Mouse (Mus musculus): Measurements from ENCODE around the gene Zfp952. TPM values are rescaled to one million over a fixed set of nuclear protein-coding genes. Genes with fewer than 3 reads are reported as not detected.
"Not testable (repeated sequence)": the region's sequence is repeated elsewhere in the genome, so short reads cannot be mapped to it uniquely, and the experiment has no call there.

Zfp952 gene
- total RNA-seq (2015; ENCODE audit: low replicate concordance), result 2.5 TPM in 1 of 2 replicates, not detected in the other
- total RNA-seq (2017; ENCODE audit: low replicate concordance), result 1.7 and 3.8 TPM in 2 replicates

- ATAC-seq (replicated peaks; ENCODE audit: low FRiP score, poor library complexity, severe bottlenecking), result peak; percentile 100
These were observed at the start of gene Zfp952 for GRCm38 (mm10) chr17:32992699-32993474. Zfp952 (plus strand) TSS chr17:32993129.

- no peak for ATAC-seq (replicated peaks; ENCODE audit: low FRiP score, poor library complexity, severe bottlenecking)
These were observed 49.3 kb upstream of the Zfp952 start for GRCm38 (mm10) chr17:32943661-32944060.

- ATAC-seq (replicated peaks; ENCODE audit: low FRiP score, poor library complexity, severe bottlenecking), result no peak
These were observed 48.4 kb upstream of the Zfp952 start for GRCm38 (mm10) chr17:32944402-32945035.

GRCm38 (mm10) chr17:32946716-32947115 is 46.2 kb upstream of the Zfp952 start:
- peak; percentile 61 for ATAC-seq (replicated peaks; ENCODE audit: low FRiP score, poor library complexity, severe bottlenecking)

GRCm38 (mm10) chr17:32947215-32947914 is 45.6 kb upstream of the Zfp952 start, which contains the start of gene Cyp4f13:
Cyp4f13 (minus strand) TSS chr17:32947402.
- ATAC-seq (replicated peaks; ENCODE audit: low FRiP score, poor library complexity, severe bottlenecking), result peak; percentile 90

- ATAC-seq (replicated peaks; ENCODE audit: low FRiP score, poor library complexity, severe bottlenecking), result no peak
These were observed 42.8 kb upstream of the Zfp952 start for GRCm38 (mm10) chr17:32950136-32950535.

GRCm38 (mm10) chr17:32951006-32951405 is 41.9 kb upstream of the Zfp952 start:
- no peak for ATAC-seq (replicated peaks; ENCODE audit: low FRiP score, poor library complexity, severe bottlenecking)

GRCm38 (mm10) chr17:32951441-32951840 is 41.5 kb upstream of the Zfp952 start:
- ATAC-seq (replicated peaks; ENCODE audit: low FRiP score, poor library complexity, severe bottlenecking), result 0 out of 2 replicates have a peak, but pooled peaks have one; percentile 50

- no peak; the same call in 1 of the 2 replicates for ATAC-seq (replicated peaks; ENCODE audit: low FRiP score, poor library complexity, severe bottlenecking)
These were observed 27.7 kb upstream of the Zfp952 start for GRCm38 (mm10) chr17:32965253-32965622.

GRCm38 (mm10) chr17:32965623-32966290 is 27.2 kb upstream of the Zfp952 start, which contains the start of gene Zfp472:
Zfp472 (plus strand) TSS chr17:32965814.
- ATAC-seq (replicated peaks; ENCODE audit: low FRiP score, poor library complexity, severe bottlenecking), result peak; percentile 98

- ATAC-seq (replicated peaks; ENCODE audit: low FRiP score, poor library complexity, severe bottlenecking), result no peak
These were observed 11.6 kb upstream of the Zfp952 start for GRCm38 (mm10) chr17:32981361-32981760.

GRCm38 (mm10) chr17:32986301-32986700 is 6.6 kb upstream of the Zfp952 start:
- no peak for ATAC-seq (replicated peaks; ENCODE audit: low FRiP score, poor library complexity, severe bottlenecking)

- ATAC-seq (replicated peaks; ENCODE audit: low FRiP score, poor library complexity, severe bottlenecking), result no peak
These were observed 797 bp upstream of the Zfp952 start for GRCm38 (mm10) chr17:32991965-32992698.

- ATAC-seq (replicated peaks; ENCODE audit: low FRiP score, poor library complexity, severe bottlenecking), result no peak
These were observed 5.6 kb downstream of the Zfp952 start for GRCm38 (mm10) chr17:32998492-32998891.

GRCm38 (mm10) chr17:33008337-33008736 is 15.4 kb downstream of the Zfp952 start:
- no peak for ATAC-seq (replicated peaks; ENCODE audit: low FRiP score, poor library complexity, severe bottlenecking)

GRCm38 (mm10) chr17:33020434-33020833 is 27.5 kb downstream of the Zfp952 start:
- not testable (repeated sequence) for ATAC-seq (replicated peaks; ENCODE audit: low FRiP score, poor library complexity, severe bottlenecking)

- ATAC-seq (replicated peaks; ENCODE audit: low FRiP score, poor library complexity, severe bottlenecking), result no peak
These were observed 39.4 kb downstream of the Zfp952 start for GRCm38 (mm10) chr17:33032376-33032775.

- ATAC-seq (replicated peaks; ENCODE audit: low FRiP score, poor library complexity, severe bottlenecking), result peak; percentile 99
These were observed 40.3 kb downstream of the Zfp952 start, which contains the start of gene Zfp763 for GRCm38 (mm10) chr17:33032900-33033891. Zfp763 (minus strand) TSS chr17:33033402.
